Mouse (Mus musculus) testis, postnatal 14 days (tissue): ENCODE results near the gene Alg14.
A peak's percentile ranks its signal among the peaks of the same experiment; 100 is the strongest.

Experiments used
- DNase-seq: peaks from one replicate; pipeline ENCODE4 v3.0.0; 2021; ENCODE audit warnings: low spot score

The Alg14 gene

GRCm38 (mm10) chr3:121338687-121339086, 47.1 kb downstream of the Alg14 start:
- DNase-seq, result no peak

- peak; percentile 21 for DNase-seq
Measured at GRCm38 (mm10) chr3:121340321-121340761, 48.8 kb downstream of the Alg14 start.

GRCm38 (mm10) chr3:121343224-121343623, 51.7 kb downstream of the Alg14 start:
- DNase-seq, result no peak

GRCm38 (mm10) chr3:121344056-121344945, 52.7 kb downstream of the Alg14 start:
- no peak for DNase-seq

- no peak for DNase-seq
Measured at GRCm38 (mm10) chr3:121344951-121345642, 53.5 kb downstream of the Alg14 start.

GRCm38 (mm10) chr3:121345643-121346000, 54.0 kb downstream of the Alg14 start:
- DNase-seq, result no peak

- DNase-seq, result no peak
Measured at GRCm38 (mm10) chr3:121346507-121347267, 55.1 kb downstream of the Alg14 start.

- no peak for DNase-seq
Measured at GRCm38 (mm10) chr3:121348792-121349191, 57.2 kb downstream of the Alg14 start.

- DNase-seq, result no peak
Measured at GRCm38 (mm10) chr3:121349334-121350169, 58.0 kb downstream of the Alg14 start.

- peak; percentile 26 for DNase-seq
Measured at GRCm38 (mm10) chr3:121351257-121351656, 59.7 kb downstream of the Alg14 start.

GRCm38 (mm10) chr3:121354281-121354680, 62.7 kb downstream of the Alg14 start:
- DNase-seq, result no peak

- DNase-seq, result no peak
Measured at GRCm38 (mm10) chr3:121354861-121355470, 63.4 kb downstream of the Alg14 start.

- no peak for DNase-seq
Measured at GRCm38 (mm10) chr3:121355569-121355968, 64.0 kb downstream of the Alg14 start.

- DNase-seq, result no peak
Measured at GRCm38 (mm10) chr3:121356111-121356510, 64.5 kb downstream of the Alg14 start.

GRCm38 (mm10) chr3:121357030-121357429, 65.5 kb downstream of the Alg14 start:
- DNase-seq, result no peak

- no peak for DNase-seq
Measured at GRCm38 (mm10) chr3:121358285-121358684, 66.7 kb downstream of the Alg14 start.

GRCm38 (mm10) chr3:121358850-121359249, 67.3 kb downstream of the Alg14 start:
- no peak for DNase-seq

GRCm38 (mm10) chr3:121359272-121359671, 67.7 kb downstream of the Alg14 start:
- DNase-seq, result no peak

GRCm38 (mm10) chr3:121362002-121362401, 70.4 kb downstream of the Alg14 start:
- DNase-seq, result no peak

- no peak for DNase-seq
Measured at GRCm38 (mm10) chr3:121364388-121364787, 72.8 kb downstream of the Alg14 start.

- no peak for DNase-seq
Measured at GRCm38 (mm10) chr3:121365131-121365530, 73.6 kb downstream of the Alg14 start.
